Mouse (Mus musculus) liver, embryonic 11.5 days (tissue): ENCODE measurements around the gene Sycp2. TPM values are rescaled to one million over a fixed set of nuclear protein-coding genes. Genes with fewer than 3 reads are reported as not detected.

Source experiments
- ATAC-seq: fragments of 200-750 bp; cut with Nextera tagmentation; replicated peaks from 2 replicates; pipeline ENCODE4 v1.8.0; 2017; ENCODE audit warnings: moderate number of reproducible peaks, mild to moderate bottlenecking, moderate TSS enrichment, moderate library complexity; ENCODE audit not compliant: low FRiP score
- DNase-seq: peaks from one replicate; pipeline ENCODE4 v3.0.0-alpha.2; 2017; ENCODE audit warnings: low spot score
- H3K27ac ChIP-seq: fragments of 300-500 bp; sonication (generic); 2 replicates; pipeline ENCODE4 v1.5.1; 2014; ENCODE audit warnings: mild to moderate bottlenecking, low read depth, low read length, control low read depth
- H3K27me3 ChIP-seq: fragments of 300-500 bp; sonication (generic); replicated peaks from 2 replicates; pipeline ENCODE4 v1.6.1; 2014; ENCODE audit warnings: low read length, mixed read lengths; ENCODE audit not compliant: control insufficient read depth, insufficient read depth
- H3K36me3 ChIP-seq: fragments of 300-500 bp; sonication (generic); 2 replicates; pipeline ENCODE4 v1.6.1; 2014; ENCODE audit warnings: mild to moderate bottlenecking, low read length, moderate library complexity, mixed read lengths; ENCODE audit not compliant: control insufficient read depth, insufficient read depth
- H3K4me1 ChIP-seq: fragments of 300-500 bp; sonication (generic); replicated peaks from 2 replicates; pipeline ENCODE4 v1.6.1; 2014; ENCODE audit warnings: low read length, mixed read lengths; ENCODE audit not compliant: control insufficient read depth, insufficient read depth
- H3K4me2 ChIP-seq: fragments of 300-500 bp; sonication (generic); 2 replicates; pipeline ENCODE4 v1.6.1; 2014; ENCODE audit warnings: mild to moderate bottlenecking, control low read depth, moderate library complexity
- H3K4me3 ChIP-seq: fragments of 300-500 bp; sonication (generic); 2 replicates; pipeline ENCODE4 v1.5.1; 2014; ENCODE audit warnings: low read depth, low read length, control low read depth
- H3K9ac ChIP-seq: fragments of 300-500 bp; sonication (generic); 2 replicates; pipeline ENCODE4 v1.6.1; 2014; ENCODE audit warnings: low read depth, low read length, control low read depth
- H3K9me3 ChIP-seq: fragments of 300-500 bp; sonication (generic); 2 replicates; pipeline ENCODE4 v1.6.1; 2016; ENCODE audit warnings: low read length, inconsistent platforms, mixed read lengths; ENCODE audit not compliant: control insufficient read depth
- WGBS: fragments of 180-500 bp; shearing (Covaris S2); extraction: QIAGEN DNeasy Blood & Tissue Kit; methylation state at CpG from one replicate; pipeline ENCODE4 v1.1.7; 2014; 5-methylcytosine and 5-hydroxymethylcytosine counted together
- polyA plus RNA-seq: library from polyadenylated mRNA; unstranded; fragments of >200 nt; fragmentation: Nextera tagmentation; extraction: Ambion mirVana; gene quantifications from 2 replicates; pipeline ENCODE4 v1.2.1, GENCODE M21; 2014

Sycp2 gene
- polyA plus RNA-seq, 1 experiment from 2014 or later = not detected

DNA sequence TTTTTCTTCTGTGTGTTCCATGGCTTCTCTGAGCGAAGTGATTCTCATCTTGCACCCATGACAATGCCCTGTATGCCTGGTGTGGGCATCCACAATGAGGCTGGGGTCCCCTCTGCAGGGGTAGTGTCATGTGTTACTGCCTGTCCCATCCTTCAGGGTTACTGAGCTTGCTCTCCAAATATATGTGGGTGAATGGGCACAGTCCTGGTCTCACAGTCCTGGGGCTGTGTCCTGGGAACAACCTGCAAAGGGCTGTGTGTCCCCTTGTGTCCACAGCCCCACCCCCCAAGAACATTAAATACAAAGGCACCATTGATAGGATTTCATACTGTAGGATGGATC, 103.3 kb downstream of the Sycp2 start:
- no peaks in the 10 kb centered on the region for H3K36me3 ChIP-seq

DNA sequence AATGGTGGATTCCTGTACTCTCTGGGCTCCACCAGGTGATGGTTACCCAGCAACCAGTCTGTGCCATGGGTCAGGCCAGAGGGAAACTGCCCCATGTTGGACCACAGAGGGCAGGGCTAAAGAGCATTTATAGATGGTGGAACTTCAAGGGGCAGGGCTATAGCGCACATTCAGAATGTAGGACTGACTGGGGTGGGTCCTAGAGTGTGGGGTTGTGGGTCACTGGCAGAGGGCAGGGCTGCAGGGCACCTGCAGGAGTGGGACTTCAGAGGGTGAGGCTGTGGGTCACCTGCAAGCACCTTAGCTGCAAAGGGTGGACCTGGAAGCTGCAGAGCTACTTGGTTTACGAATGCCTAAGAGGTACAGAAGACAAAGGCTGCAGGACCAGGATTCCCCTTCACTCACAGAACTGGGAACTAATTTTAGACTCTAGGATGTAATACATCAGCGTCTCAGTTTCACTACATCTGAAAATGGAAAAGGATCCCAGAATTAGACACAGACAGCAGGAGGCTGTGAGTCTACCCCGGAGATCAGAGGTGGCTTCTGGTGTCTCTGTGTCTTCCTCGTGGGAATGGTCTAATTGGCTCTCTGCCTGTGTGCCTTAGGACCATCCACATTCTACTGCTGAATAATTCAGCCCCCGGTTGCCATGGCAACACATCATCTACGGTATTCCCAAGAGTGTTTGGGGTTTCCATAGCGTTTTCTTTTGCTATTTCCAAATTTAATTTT, 103.9 kb downstream of the Sycp2 start:
- 80% methylated on average over 8 of the region's 8 CpGs for WGBS
- H3K4me3 ChIP-seq = no peak overlapping the region
- no peak for ATAC-seq
- no peaks in the 10 kb centered on the region for H3K27me3 ChIP-seq
- no peak overlapping the region for H3K9ac ChIP-seq
- DNase-seq = no peak
- no peak overlapping the region for H3K4me2 ChIP-seq
- H3K9me3 ChIP-seq = no peaks in the 10 kb centered on the region
- no peak overlapping the region for H3K27ac ChIP-seq
- H3K36me3 ChIP-seq = no peaks in the 10 kb centered on the region
- H3K4me1 ChIP-seq = no peaks in the 10 kb centered on the region

More for the DNA sequence above, 103.3 kb downstream of the Sycp2 start:
- Histone ChIP-seq H3K4me2 (no peak overlapping the region), H3K4me3 (no peak overlapping the region), H3K27ac (no peak overlapping the region), H3K27me3 (no peaks in the 10 kb centered on the region), H3K4me1 (no peaks in the 10 kb centered on the region), H3K9ac (no peak overlapping the region), H3K9me3 (no peaks in the 10 kb centered on the region)
- ATAC-seq = no peak
- 63% methylated on average over 1 of the region's 1 CpGs for WGBS
- no peak for DNase-seq

Other genes starting within 250 kb of the Sycp2 start
- gene Ppp1r3d, start 6.8 kb upstream of the Sycp2 start, polyA plus RNA-seq = 2.0 and 3.0 TPM in 2 replicates
- gene Fam217b, start 6.8 kb upstream of the Sycp2 start, polyA plus RNA-seq = 3.7 TPM in 2 replicates
- gene Cdh26, start 22.8 kb upstream of the Sycp2 start, polyA plus RNA-seq = 0.08 TPM in 1 of 2 replicates, not detected in the other